Mouse (Mus musculus) kidney, postnatal 10 days (tissue): ENCODE results near the gene Lmntd1.

Source experiments
- DNase-seq: peaks from one replicate; pipeline ENCODE4 v3.0.0; 2021; ENCODE audit warnings: mixed read lengths

Lmntd1 gene

GRCm38 (mm10) chr6:145614219-145614618, at the start of gene Lmntd1:
Lmntd1 (minus strand) TSS chr6:145614319.
- DNase-seq, result no peak

GRCm38 (mm10) chr6:145660943-145661342, 46.8 kb upstream of the Lmntd1 start:
- no peak for DNase-seq

- no peak for DNase-seq
Measured at GRCm38 (mm10) chr6:145659116-145659515, 45.0 kb upstream of the Lmntd1 start.

GRCm38 (mm10) chr6:145656740-145657591, 42.8 kb upstream of the Lmntd1 start:
- peak; percentile 40 for DNase-seq

- DNase-seq, result no peak
Measured at GRCm38 (mm10) chr6:145655678-145656077, 41.6 kb upstream of the Lmntd1 start.

GRCm38 (mm10) chr6:145654062-145654836, 40.1 kb upstream of the Lmntd1 start:
- no peak for DNase-seq

- DNase-seq, result no peak
Measured at GRCm38 (mm10) chr6:145653626-145654025, 39.5 kb upstream of the Lmntd1 start.

GRCm38 (mm10) chr6:145652986-145653385, 38.9 kb upstream of the Lmntd1 start:
- DNase-seq, result no peak

GRCm38 (mm10) chr6:145651976-145652375, 37.9 kb upstream of the Lmntd1 start:
- DNase-seq, result no peak

- no peak for DNase-seq
Measured at GRCm38 (mm10) chr6:145640971-145641506, 26.9 kb upstream of the Lmntd1 start.

GRCm38 (mm10) chr6:145638248-145638647, 24.1 kb upstream of the Lmntd1 start:
- peak; percentile 80 for DNase-seq

GRCm38 (mm10) chr6:145636682-145637081, 22.6 kb upstream of the Lmntd1 start:
- DNase-seq, result no peak

GRCm38 (mm10) chr6:145634454-145634853, 20.3 kb upstream of the Lmntd1 start:
- DNase-seq, result no peak

- no peak for DNase-seq
Measured at GRCm38 (mm10) chr6:145630269-145630668, 16.1 kb upstream of the Lmntd1 start.

- DNase-seq, result no peak
Measured at GRCm38 (mm10) chr6:145623141-145623540, 9.0 kb upstream of the Lmntd1 start.

GRCm38 (mm10) chr6:145616402-145617229, 2.5 kb upstream of the Lmntd1 start:
- no peak for DNase-seq

GRCm38 (mm10) chr6:145615666-145616210, 1.6 kb upstream of the Lmntd1 start, which contains the start of gene Tuba3b:
Tuba3b (plus strand) TSS chr6:145615757.
- no peak for DNase-seq

- DNase-seq, result no peak
Measured at GRCm38 (mm10) chr6:145612611-145613010, 1.5 kb downstream of the Lmntd1 start.

GRCm38 (mm10) chr6:145610901-145611300, 3.2 kb downstream of the Lmntd1 start:
- no peak for DNase-seq

GRCm38 (mm10) chr6:145608693-145609092, 5.4 kb downstream of the Lmntd1 start:
- no peak for DNase-seq

GRCm38 (mm10) chr6:145607746-145608145, 6.4 kb downstream of the Lmntd1 start:
- DNase-seq, result no peak

- DNase-seq, result no peak
Measured at GRCm38 (mm10) chr6:145605203-145605602, 8.9 kb downstream of the Lmntd1 start.
